Mouse (Mus musculus): ENCODE data around the gene Tmem53.

The Tmem53 gene

DNA sequence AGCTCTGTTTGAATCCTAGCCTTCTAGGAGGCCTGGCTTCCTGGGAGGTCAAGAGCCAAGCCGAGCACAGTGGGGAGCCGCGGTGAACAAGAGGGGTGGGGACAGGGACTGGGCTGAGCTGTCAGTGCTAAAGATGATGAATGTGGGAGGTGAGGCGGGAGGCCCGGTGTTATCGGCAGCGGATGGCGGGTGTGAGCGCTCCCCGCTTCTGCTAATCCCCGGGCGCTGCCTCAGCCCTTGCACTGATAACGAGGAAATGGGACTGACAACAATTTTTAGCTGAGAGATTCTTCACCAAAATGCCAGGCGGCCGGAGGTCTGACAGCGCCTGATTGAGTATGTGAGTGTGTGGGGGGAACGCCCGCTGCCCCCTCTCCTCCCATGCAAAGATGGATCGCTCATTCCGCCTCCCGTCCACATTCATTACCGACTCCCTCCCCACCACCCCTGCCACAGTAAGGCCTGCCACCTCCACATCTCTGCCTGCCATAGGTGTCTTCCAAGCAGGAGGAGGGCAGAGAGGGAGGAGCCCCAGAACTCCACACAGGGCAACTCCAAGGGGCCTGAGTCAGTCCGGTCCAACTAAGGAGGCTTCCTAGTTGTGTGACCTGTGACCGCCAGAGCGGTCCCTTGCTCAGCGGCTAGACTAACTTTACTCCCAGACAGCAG is 60.8 kb downstream of the Tmem53 start:
- in situ Hi-C loops (cut with MboI; ENCODE audit: low sequenced_read_pairs): no loop called here

DNA sequence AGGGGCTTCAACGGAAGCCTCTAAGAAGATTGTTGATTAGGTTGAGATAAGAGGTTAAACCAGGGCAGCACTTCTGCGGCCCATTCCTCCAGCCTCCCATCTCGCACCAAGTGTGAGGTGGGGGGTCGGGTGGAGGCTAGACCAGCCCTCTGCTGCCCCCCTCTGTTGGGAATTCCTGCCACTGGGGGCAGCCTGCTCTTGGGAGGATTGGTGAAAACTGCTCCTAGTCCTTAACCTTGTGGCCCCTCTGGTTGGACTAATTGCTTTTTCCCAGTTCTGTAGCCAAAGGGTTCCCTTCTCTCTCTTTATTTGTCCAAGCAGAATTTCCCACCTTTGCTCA is 61.3 kb downstream of the Tmem53 start:
- in situ Hi-C loops (cut with MboI; ENCODE audit: low sequenced_read_pairs): no loop called here

GRCm38 (mm10) chr4:117314849-117315500 is 63.2 kb downstream of the Tmem53 start:
- in situ Hi-C loops (cut with MboI; ENCODE audit: low sequenced_read_pairs): no loop called here

DNA sequence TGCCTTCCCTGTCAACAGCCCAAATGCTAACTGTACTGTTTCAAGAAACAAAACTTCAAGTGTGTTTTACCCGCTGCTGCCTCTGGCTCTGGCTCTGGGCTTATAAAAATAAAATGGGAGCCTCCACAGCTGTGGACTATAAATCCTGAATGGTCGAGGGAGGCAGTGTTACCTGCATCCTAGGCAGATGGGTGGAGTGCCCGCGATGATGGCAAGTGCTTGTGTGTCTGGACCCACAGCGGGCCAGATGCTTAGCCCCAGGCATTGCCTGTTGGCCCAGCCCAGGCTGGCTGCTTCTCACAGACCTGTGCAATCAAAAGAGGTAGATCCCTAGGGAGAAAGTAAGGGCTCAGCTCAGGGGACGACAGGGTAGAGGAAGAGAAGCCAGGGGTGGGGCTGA is 65.0 kb downstream of the Tmem53 start:
- in situ Hi-C loops (cut with MboI; ENCODE audit: low sequenced_read_pairs): no loop called here

DNA sequence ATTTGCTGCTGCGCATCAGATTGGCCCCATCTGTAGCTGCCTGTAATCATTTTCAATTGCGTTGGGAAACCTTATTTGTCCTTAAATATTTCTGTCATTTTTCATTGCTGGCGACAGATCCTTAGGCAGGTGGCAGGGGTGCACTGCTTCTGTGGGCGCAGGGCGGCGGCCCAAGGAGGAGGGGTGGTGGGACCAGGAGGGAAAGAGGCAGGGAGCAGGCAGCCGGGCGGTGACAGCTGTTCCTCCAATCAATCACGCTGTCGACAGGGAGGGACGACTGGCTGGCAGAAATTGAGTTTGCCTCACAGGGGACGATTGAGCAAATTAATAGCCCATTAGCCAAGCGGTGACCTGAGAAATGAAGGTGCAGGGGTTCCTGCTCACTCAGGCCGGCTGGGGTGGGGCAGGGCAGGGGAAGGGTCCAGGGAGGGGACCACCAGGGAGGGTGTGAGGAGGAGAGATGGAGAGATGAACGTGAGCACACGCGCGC is 66.0 kb downstream of the Tmem53 start:
- in situ Hi-C loops (cut with MboI; ENCODE audit: low sequenced_read_pairs): no loop called here
